Mouse (Mus musculus) lung, postnatal 14 days (tissue): Measurements from ENCODE around the gene Ubp1.

Source experiments
- DNase-seq: peaks from one replicate; pipeline ENCODE4 v3.0.0; 2021

Ubp1 gene

GRCm38 (mm10) chr9:113970041-113970440, 39.3 kb downstream of the Ubp1 start:
- DNase-seq = no peak

GRCm38 (mm10) chr9:113971615-113972014, 40.9 kb downstream of the Ubp1 start:
- DNase-seq = no peak

GRCm38 (mm10) chr9:113973857-113974256, 43.1 kb downstream of the Ubp1 start:
- no peak for DNase-seq

- DNase-seq = no peak
Measured at GRCm38 (mm10) chr9:113974945-113975344, 44.2 kb downstream of the Ubp1 start.

GRCm38 (mm10) chr9:113975442-113975841, 44.7 kb downstream of the Ubp1 start:
- no peak for DNase-seq

- DNase-seq = no peak
Measured at GRCm38 (mm10) chr9:113976264-113976663, 45.5 kb downstream of the Ubp1 start.

- DNase-seq = no peak
Measured at GRCm38 (mm10) chr9:113977225-113977840, 46.6 kb downstream of the Ubp1 start.

GRCm38 (mm10) chr9:113978656-113979055, 47.9 kb downstream of the Ubp1 start:
- DNase-seq = no peak

GRCm38 (mm10) chr9:113979356-113979755, 48.6 kb downstream of the Ubp1 start:
- DNase-seq = no peak

- DNase-seq = peak; percentile 12
Measured at GRCm38 (mm10) chr9:113981099-113981880, 50.6 kb downstream of the Ubp1 start.

- no peak for DNase-seq
Measured at GRCm38 (mm10) chr9:113982451-113982850, 51.7 kb downstream of the Ubp1 start.

- DNase-seq = no peak
Measured at GRCm38 (mm10) chr9:113982883-113983670, 52.3 kb downstream of the Ubp1 start.

GRCm38 (mm10) chr9:113984946-113985620, 54.3 kb downstream of the Ubp1 start:
- DNase-seq = no peak

- peak; percentile 87 for DNase-seq
Measured at GRCm38 (mm10) chr9:113990547-113991248, 60.0 kb downstream of the Ubp1 start.

- no peak for DNase-seq
Measured at GRCm38 (mm10) chr9:113992810-113993209, 62.1 kb downstream of the Ubp1 start.

GRCm38 (mm10) chr9:113998311-113998710, 67.6 kb downstream of the Ubp1 start:
- DNase-seq = no peak

GRCm38 (mm10) chr9:114006801-114007200, 76.1 kb downstream of the Ubp1 start:
- no peak for DNase-seq

GRCm38 (mm10) chr9:114007850-114008350, 77.2 kb downstream of the Ubp1 start:
- no peak for DNase-seq

GRCm38 (mm10) chr9:114009526-114009925, 78.8 kb downstream of the Ubp1 start:
- no peak for DNase-seq

GRCm38 (mm10) chr9:114011203-114011602, 80.5 kb downstream of the Ubp1 start:
- DNase-seq = no peak

GRCm38 (mm10) chr9:114014034-114014433, 83.3 kb downstream of the Ubp1 start:
- no peak for DNase-seq

GRCm38 (mm10) chr9:114015724-114016123, 85.0 kb downstream of the Ubp1 start:
- DNase-seq = peak; percentile 4
